Mouse (Mus musculus) liver, adult 10 weeks (tissue): ENCODE measurements around the gene Hspa4l. TPM values are rescaled to one million over a fixed set of nuclear protein-coding genes. Genes with fewer than 3 reads are reported as not detected.

Experiments used
- polyA plus RNA-seq: library from polyadenylated mRNA; stranded (reverse); fragments of 350-450 nt; fragmentation: Illumina TruSeq; extraction: RNeasy Lipid Tissue Mini Kit (QIAGEN cat#74804); gene quantifications from one replicate; pipeline ENCODE4 v1.2.3, GENCODE M21; 2014; ENCODE audit warnings: low read depth, low replicate concordance

Gene Hspa4l
- polyA plus RNA-seq = 29.5 TPM

DNA sequence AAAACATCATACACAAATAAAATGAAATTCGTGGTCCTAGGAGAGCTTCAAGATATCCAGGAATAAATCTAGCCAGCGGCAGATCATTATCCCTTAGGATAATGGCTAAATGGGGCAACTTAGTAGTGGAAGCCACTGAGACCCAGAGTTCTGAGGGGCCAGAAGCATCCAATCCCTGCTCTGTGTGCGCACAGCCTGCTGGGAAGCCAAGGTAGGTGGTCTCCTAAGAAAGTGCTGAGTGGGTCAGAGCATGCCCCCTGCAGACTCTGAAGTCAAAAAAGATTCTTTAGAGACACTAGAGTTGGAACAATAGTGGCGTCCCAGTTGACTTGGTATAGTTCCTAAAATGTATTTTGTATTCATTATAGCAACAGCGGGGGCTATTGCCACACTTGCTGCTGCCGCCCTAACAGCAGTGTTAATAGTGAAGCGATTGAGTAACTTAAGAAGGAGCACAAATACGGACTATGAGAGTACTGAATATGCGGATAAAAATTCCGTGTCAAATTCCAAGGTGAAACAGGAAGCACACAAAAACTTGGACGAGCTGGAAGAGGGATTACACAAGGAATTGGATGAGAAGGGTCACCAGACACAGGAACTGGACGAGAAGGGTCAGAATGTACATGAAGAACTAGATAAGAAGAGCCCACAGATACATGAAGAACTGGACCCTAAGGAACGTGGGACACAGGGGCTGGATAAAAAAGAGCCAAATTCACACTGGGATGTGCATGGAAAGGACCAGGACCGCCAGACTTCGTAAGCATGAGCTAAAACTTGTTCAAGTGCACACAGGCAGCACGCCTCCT, at the start of gene Hspa4l:
Gene Hspa4l, plus strand, starts transcription at position 472 of the 812 bp plus-strand sequence.

DNA sequence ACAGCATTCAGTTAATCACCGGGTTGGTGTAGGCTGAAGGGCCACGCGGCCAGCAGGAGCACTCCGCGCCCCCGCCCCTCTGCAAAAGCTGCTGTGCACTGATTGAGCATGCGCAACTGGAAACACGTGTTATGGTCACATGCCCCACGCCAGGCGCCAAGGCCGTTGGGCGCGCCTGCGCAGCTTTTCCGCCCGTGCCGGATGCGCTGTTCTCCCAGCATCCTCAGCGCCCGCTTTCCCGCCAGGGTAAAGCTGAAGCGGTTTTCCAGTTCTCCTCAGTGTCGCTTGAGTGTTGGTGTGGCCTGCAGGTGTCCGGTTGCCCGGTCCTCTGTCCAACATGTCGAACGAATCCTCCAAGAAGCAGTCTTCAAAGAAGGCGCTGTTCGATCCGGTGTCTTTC, 35.6 kb upstream of the Hspa4l start, which contains the start of gene Slc25a31:
Gene Slc25a31, plus strand, starts transcription at position 201 of the 400 bp plus-strand sequence.

DNA sequence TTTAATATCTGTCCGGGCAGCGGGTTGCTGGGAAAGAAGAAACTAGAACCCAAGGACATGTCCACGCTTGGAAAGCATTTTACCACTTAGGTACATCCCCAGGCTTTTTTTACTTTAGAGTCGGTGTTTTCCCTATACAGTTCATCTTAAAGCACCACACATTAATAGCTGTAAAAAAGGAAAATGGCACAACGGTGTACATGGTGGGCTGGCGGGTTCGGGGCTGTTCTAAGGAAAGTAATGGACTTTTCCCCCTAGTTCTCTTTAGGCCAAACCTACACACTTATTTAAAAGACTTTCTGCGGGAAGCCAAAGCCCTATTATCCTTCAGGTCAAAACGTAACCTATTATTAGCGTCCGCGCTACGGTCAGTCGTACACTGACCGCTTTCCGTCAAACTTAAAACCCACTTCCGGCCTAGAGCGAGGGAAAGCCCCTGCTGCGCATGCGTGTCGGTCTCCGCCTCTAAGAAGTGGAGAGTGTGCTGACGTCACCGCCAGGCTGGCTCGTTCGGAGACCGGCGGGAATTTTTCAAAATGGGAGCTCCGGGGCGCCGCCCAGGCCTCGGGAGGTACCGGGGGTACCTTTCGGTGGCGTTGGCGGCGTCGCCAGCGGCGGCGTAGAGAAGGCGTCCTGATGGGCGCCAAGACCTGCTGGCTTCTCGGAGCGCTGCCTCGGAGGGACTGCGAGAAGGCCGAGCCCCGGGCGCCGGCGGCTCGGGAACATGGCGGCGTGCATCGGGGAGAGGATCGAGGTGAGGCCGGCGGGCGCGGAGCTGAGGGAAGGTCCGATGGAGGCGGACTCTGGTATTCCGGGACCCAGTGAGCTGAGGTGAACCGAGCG, 55.5 kb downstream of the Hspa4l start, which contains the start of gene Plk4:
Gene Plk4, plus strand, starts transcription at position 490 of the 843 bp plus-strand sequence.

Other genes with a start within 250 kb of the Hspa4l start
- gene Intu, start 213.2 kb upstream of the Hspa4l start, polyA plus RNA-seq = 2.6 TPM
- gene Slc25a31, start 35.6 kb upstream of the Hspa4l start, polyA plus RNA-seq = not detected
- gene Plk4, start 55.5 kb downstream of the Hspa4l start, polyA plus RNA-seq = 1.5 TPM
- gene Mfsd8, start 102.4 kb downstream of the Hspa4l start, polyA plus RNA-seq = 20.6 TPM
- 41.6 TPM for gene Abhd18, start 102.5 kb downstream of the Hspa4l start, polyA plus RNA-seq
- gene 1700034I23Rik, start 158.0 kb downstream of the Hspa4l start, polyA plus RNA-seq = not detected
- gene Larp1b, start 205.3 kb downstream of the Hspa4l start, polyA plus RNA-seq = 173 TPM